ENCODE assay signal across 15 mouse cellular contexts in the genomic region with DNA sequence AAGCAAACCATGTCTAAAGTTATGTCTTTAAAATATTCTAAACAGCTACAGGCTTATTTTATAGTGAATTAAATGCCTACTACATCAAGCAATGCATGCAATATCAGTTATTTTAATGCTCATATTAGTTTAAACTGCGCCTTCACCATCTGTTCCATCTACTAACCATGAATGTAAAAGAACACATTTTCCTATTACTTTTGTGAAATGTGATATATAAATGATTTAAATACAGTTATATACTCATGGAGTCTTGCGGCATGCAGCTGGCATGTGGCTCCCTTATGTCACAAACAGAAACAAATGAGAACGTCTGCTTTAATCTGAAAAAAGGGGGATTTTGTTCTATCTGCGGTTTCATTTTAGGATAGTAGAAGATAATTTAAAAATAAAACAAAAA.
"Had no signal": no experiment of that assay in that cellular context is flagged by ENCODE, and none has a peak within 500 bp of the region (broad histone marks: within the 10 kb centered on the region; RNA-seq: fewer than 3 reads in every experiment).

No protein-coding gene starts in this region.

- H3K27me3 ChIP-seq: liver, embryonic 13.5 days had no signal

- H3K4me1 ChIP-seq: liver, embryonic 13.5 days had no signal

- H3K9me3 ChIP-seq: liver, embryonic 13.5 days had no signal

- H3K4me2 ChIP-seq: liver, embryonic 13.5 days; midbrain, embryonic 11.5 days had no signal

- H3K4me3 ChIP-seq: liver, embryonic 13.5 days had no signal

- DNase-seq: kidney, adult 9 months; kidney, postnatal 14 days; kidney, postnatal 4 days; liver, embryonic 13.5 days; lung, adult 2 months; lung, postnatal 14 days; lung, postnatal 4 days; midbrain, embryonic 14.5 days; right cerebral cortex, adult 18-20 months; right cerebral cortex, postnatal 14 days; right cerebral cortex, postnatal 4 days; thymus, adult 18-20 months; thymus, postnatal 36 days had no signal

- H3K9ac ChIP-seq: liver, embryonic 13.5 days had no signal

- H3K36me3 ChIP-seq: liver, embryonic 13.5 days had no signal

- H3K27ac ChIP-seq: liver, embryonic 13.5 days; stomach, postnatal 0 days had no signal
